Mouse (Mus musculus): ENCODE measurements around the gene Ano6. TPM values are rescaled to one million over a fixed set of nuclear protein-coding genes. Genes with fewer than 3 reads are reported as not detected.

Ano6 gene
- polyA plus RNA-seq, 1 experiment = 54.5 TPM

- Histone ChIP-seq H3ac (ENCODE audit: control insufficient read depth, insufficient read length) (no peak overlapping the region), H3K79me2 (ENCODE audit: control insufficient read depth, insufficient read depth) (peaks cover 48% of the 10 kb centered on the region)
- TF ChIP-seq REST (IDR thresholded peaks at IDR 0.05; ENCODE audit: insufficient read depth, insufficient read length) = no peak
- TF ChIP-seq MYOD1 (IDR thresholded peaks at IDR 0.05; ENCODE audit: control insufficient read depth in 1 of 3, insufficient read length in 2 of 3, low read depth in 2 of 3) = peak in 2 of 3 experiments; percentile 32 to 48
- no peak for TF ChIP-seq TCF3 (IDR thresholded peaks at IDR 0.05; ENCODE audit: insufficient read length, low read depth)
- TF ChIP-seq CEBPB (IDR thresholded peaks at IDR 0.05; ENCODE audit: insufficient read depth, poor library complexity, severe bottlenecking) = no peak
- no peak for TF ChIP-seq POLR2A (IDR thresholded peaks at IDR 0.05; ENCODE audit: insufficient read length, low read depth)
- TF ChIP-seq TCF12 (IDR thresholded peaks at IDR 0.05; ENCODE audit: insufficient read depth, poor library complexity, severe bottlenecking) = no peak
- TF ChIP-seq POLR2AphosphoS2 (IDR thresholded peaks at IDR 0.05; ENCODE audit: insufficient read length, low read depth) = no peak
- peak in 2 of 3 experiments; percentile 25 to 60 for TF ChIP-seq MYOG (IDR thresholded peaks at IDR 0.05; ENCODE audit: control insufficient read depth in 1 of 3, insufficient read depth in 1 of 3, insufficient read length in 2 of 3, low read depth in 2 of 3)
- no peak for TF ChIP-seq MAX (IDR thresholded peaks at IDR 0.05; ENCODE audit: low read depth)
These were observed 115.5 kb downstream of the Ano6 start for GRCm38 (mm10) chr15:95906017-95906749.

GRCm38 (mm10) chr15:95906891-95907290, 116.2 kb downstream of the Ano6 start:
- Histone ChIP-seq H3ac (ENCODE audit: control insufficient read depth, insufficient read length) (no peak overlapping the region), H3K79me2 (ENCODE audit: control insufficient read depth, insufficient read depth) (peaks cover 51% of the 10 kb centered on the region), H3K27me3 (ENCODE audit: control insufficient read depth, insufficient read depth, insufficient read length) (no peaks in the 10 kb centered on the region), H3K4me2 (ENCODE audit: low read depth) (peak overlapping the region; percentile 58), H3K4me3 (no peak overlapping the region), H3K36me3 (ENCODE audit: control insufficient read depth, insufficient read depth) (peaks cover 4% of the 10 kb centered on the region)
- TF ChIP-seq MYOG (IDR thresholded peaks at IDR 0.05; ENCODE audit: control insufficient read depth in 1 of 3, insufficient read depth in 1 of 3, insufficient read length in 2 of 3, low read depth in 2 of 3) = no peak
- TF ChIP-seq MYOD1 (IDR thresholded peaks at IDR 0.05; ENCODE audit: control insufficient read depth in 1 of 3, insufficient read length in 2 of 3, low read depth in 2 of 3) = no peak
- no peak for TF ChIP-seq TCF12 (IDR thresholded peaks at IDR 0.05; ENCODE audit: insufficient read depth, poor library complexity, severe bottlenecking)
- no peak for TF ChIP-seq REST (IDR thresholded peaks at IDR 0.05; ENCODE audit: insufficient read depth, insufficient read length)
- TF ChIP-seq MAX (IDR thresholded peaks at IDR 0.05; ENCODE audit: low read depth) = no peak
- no peak for TF ChIP-seq E2F4 (IDR thresholded peaks at IDR 0.05; ENCODE audit: insufficient read depth)
- TF ChIP-seq SRF (IDR thresholded peaks at IDR 0.05; ENCODE audit: control insufficient read depth, insufficient read length, low read depth) = no peak
- no peak for TF ChIP-seq TCF3 (IDR thresholded peaks at IDR 0.05; ENCODE audit: insufficient read length, low read depth)
- no peak for TF ChIP-seq USF1 (IDR thresholded peaks at IDR 0.05; ENCODE audit: low read depth)
- TF ChIP-seq CEBPB (IDR thresholded peaks at IDR 0.05; ENCODE audit: insufficient read depth, poor library complexity, severe bottlenecking) = no peak
- no peak for TF ChIP-seq POLR2A (IDR thresholded peaks at IDR 0.05; ENCODE audit: insufficient read length, low read depth)

More at GRCm38 (mm10) chr15:95906017-95906749, 115.5 kb downstream of the Ano6 start:
- peak overlapping the region; percentile 58 for H3K4me2 ChIP-seq (ENCODE audit: low read depth)
- H3K27me3 ChIP-seq (ENCODE audit: control insufficient read depth, insufficient read depth, insufficient read length) = no peaks in the 10 kb centered on the region
- H3K4me3 ChIP-seq = no peak overlapping the region
- H3K36me3 ChIP-seq (ENCODE audit: control insufficient read depth, insufficient read depth) = no peaks in the 10 kb centered on the region

DNA sequence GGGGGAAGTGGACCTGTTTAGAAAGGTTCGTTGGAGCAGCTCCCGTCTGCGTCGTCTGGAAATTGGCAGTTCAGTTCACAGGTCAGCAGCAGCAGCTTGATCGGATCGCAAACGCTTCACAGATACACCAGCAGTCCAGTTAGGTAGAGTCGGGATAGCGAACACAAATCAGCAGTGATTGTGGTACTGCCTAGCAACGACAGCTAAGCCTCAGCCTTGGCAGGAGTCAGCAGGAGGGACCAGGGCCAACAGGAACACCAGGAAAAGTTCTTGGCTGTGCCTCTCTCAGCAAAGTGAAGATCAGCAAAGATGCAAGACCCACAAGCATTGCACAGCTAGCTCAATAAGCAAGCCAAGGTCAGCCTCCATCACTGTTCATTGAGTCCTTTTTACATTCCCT, 116.7 kb downstream of the Ano6 start:
- Histone ChIP-seq H3K4me2 (ENCODE audit: low read depth) (no peak overlapping the region), H3K36me3 (ENCODE audit: control insufficient read depth, insufficient read depth) (peaks cover 9% of the 10 kb centered on the region), H3K79me2 (ENCODE audit: control insufficient read depth, insufficient read depth) (peaks cover 46% of the 10 kb centered on the region), H3ac (ENCODE audit: control insufficient read depth, insufficient read length) (no peak overlapping the region), H3K4me3 (no peak overlapping the region), H3K27me3 (ENCODE audit: control insufficient read depth, insufficient read depth, insufficient read length) (no peaks in the 10 kb centered on the region)
- TF ChIP-seq MYOG (IDR thresholded peaks at IDR 0.05; ENCODE audit: control insufficient read depth in 1 of 3, insufficient read depth in 1 of 3, insufficient read length in 2 of 3, low read depth in 2 of 3) (no peak), REST (IDR thresholded peaks at IDR 0.05; ENCODE audit: insufficient read depth, insufficient read length) (no peak), POLR2A (IDR thresholded peaks at IDR 0.05; ENCODE audit: insufficient read length, low read depth) (no peak), TCF12 (IDR thresholded peaks at IDR 0.05; ENCODE audit: insufficient read depth, poor library complexity, severe bottlenecking) (no peak), SRF (IDR thresholded peaks at IDR 0.05; ENCODE audit: control insufficient read depth, insufficient read length, low read depth) (no peak), MYOD1 (IDR thresholded peaks at IDR 0.05; ENCODE audit: control insufficient read depth in 1 of 3, insufficient read length in 2 of 3, low read depth in 2 of 3) (no peak), POLR2AphosphoS2 (IDR thresholded peaks at IDR 0.05; ENCODE audit: insufficient read length, low read depth) (no peak), USF1 (IDR thresholded peaks at IDR 0.05; ENCODE audit: low read depth) (no peak), E2F4 (IDR thresholded peaks at IDR 0.05; ENCODE audit: insufficient read depth) (no peak), TCF3 (IDR thresholded peaks at IDR 0.05; ENCODE audit: insufficient read length, low read depth) (no peak), CEBPB (IDR thresholded peaks at IDR 0.05; ENCODE audit: insufficient read depth, poor library complexity, severe bottlenecking) (no peak), MAX (IDR thresholded peaks at IDR 0.05; ENCODE audit: low read depth) (no peak)

GRCm38 (mm10) chr15:95907909-95908308, 117.3 kb downstream of the Ano6 start:
- H3ac ChIP-seq (ENCODE audit: control insufficient read depth, insufficient read length) = no peak overlapping the region
- H3K79me2 ChIP-seq (ENCODE audit: control insufficient read depth, insufficient read depth) = peaks cover 41% of the 10 kb centered on the region
- TF ChIP-seq CEBPB (IDR thresholded peaks at IDR 0.05; ENCODE audit: insufficient read depth, poor library complexity, severe bottlenecking) = no peak
- no peak for TF ChIP-seq POLR2AphosphoS2 (IDR thresholded peaks at IDR 0.05; ENCODE audit: insufficient read length, low read depth)
- no peak for TF ChIP-seq TCF3 (IDR thresholded peaks at IDR 0.05; ENCODE audit: insufficient read length, low read depth)
- TF ChIP-seq SRF (IDR thresholded peaks at IDR 0.05; ENCODE audit: control insufficient read depth, insufficient read length, low read depth) = no peak
- no peak for TF ChIP-seq REST (IDR thresholded peaks at IDR 0.05; ENCODE audit: insufficient read depth, insufficient read length)
- no peak for TF ChIP-seq E2F4 (IDR thresholded peaks at IDR 0.05; ENCODE audit: insufficient read depth)
- TF ChIP-seq POLR2A (IDR thresholded peaks at IDR 0.05; ENCODE audit: insufficient read length, low read depth) = no peak
- no peak for TF ChIP-seq MYOG (IDR thresholded peaks at IDR 0.05; ENCODE audit: control insufficient read depth in 1 of 3, insufficient read depth in 1 of 3, insufficient read length in 2 of 3, low read depth in 2 of 3)
- no peak for TF ChIP-seq MYOD1 (IDR thresholded peaks at IDR 0.05; ENCODE audit: control insufficient read depth in 1 of 3, insufficient read length in 2 of 3, low read depth in 2 of 3)
- TF ChIP-seq USF1 (IDR thresholded peaks at IDR 0.05; ENCODE audit: low read depth) = no peak
- TF ChIP-seq MAX (IDR thresholded peaks at IDR 0.05; ENCODE audit: low read depth) = no peak
- TF ChIP-seq TCF12 (IDR thresholded peaks at IDR 0.05; ENCODE audit: insufficient read depth, poor library complexity, severe bottlenecking) = no peak
- H3K36me3 ChIP-seq (ENCODE audit: control insufficient read depth, insufficient read depth) = peaks cover 14% of the 10 kb centered on the region
- no peak overlapping the region for H3K4me2 ChIP-seq (ENCODE audit: low read depth)
- H3K4me3 ChIP-seq = no peak overlapping the region
- no peaks in the 10 kb centered on the region for H3K27me3 ChIP-seq (ENCODE audit: control insufficient read depth, insufficient read depth, insufficient read length)

Measured in myocyte (in vitro differentiated cells).